Mouse (Mus musculus) urinary bladder, postnatal 0 days (tissue): ENCODE measurements around the gene Izumo2. TPM values are rescaled to one million over a fixed set of nuclear protein-coding genes. Genes with fewer than 3 reads are reported as not detected.

Experiments used
- polyA plus RNA-seq: library from polyadenylated mRNA; unstranded; fragments of >200 nt; fragmentation: Nextera tagmentation; extraction: Ambion mirVana; gene quantifications from 2 replicates; pipeline ENCODE4 v1.2.1, GENCODE M21; 2015

The Izumo2 gene
- not detected in 2 replicates for polyA plus RNA-seq

GRCm38 (mm10) chr7:44708574-44708973 lies at the start of gene Izumo2:
TSS of gene Izumo2 (plus strand) at chr7:44708742.

GRCm38 (mm10) chr7:44670803-44671202 lies 37.7 kb upstream of the Izumo2 start, which contains the start of gene Myh14:
TSS of gene Myh14 (minus strand) at chr7:44670843.

DNA sequence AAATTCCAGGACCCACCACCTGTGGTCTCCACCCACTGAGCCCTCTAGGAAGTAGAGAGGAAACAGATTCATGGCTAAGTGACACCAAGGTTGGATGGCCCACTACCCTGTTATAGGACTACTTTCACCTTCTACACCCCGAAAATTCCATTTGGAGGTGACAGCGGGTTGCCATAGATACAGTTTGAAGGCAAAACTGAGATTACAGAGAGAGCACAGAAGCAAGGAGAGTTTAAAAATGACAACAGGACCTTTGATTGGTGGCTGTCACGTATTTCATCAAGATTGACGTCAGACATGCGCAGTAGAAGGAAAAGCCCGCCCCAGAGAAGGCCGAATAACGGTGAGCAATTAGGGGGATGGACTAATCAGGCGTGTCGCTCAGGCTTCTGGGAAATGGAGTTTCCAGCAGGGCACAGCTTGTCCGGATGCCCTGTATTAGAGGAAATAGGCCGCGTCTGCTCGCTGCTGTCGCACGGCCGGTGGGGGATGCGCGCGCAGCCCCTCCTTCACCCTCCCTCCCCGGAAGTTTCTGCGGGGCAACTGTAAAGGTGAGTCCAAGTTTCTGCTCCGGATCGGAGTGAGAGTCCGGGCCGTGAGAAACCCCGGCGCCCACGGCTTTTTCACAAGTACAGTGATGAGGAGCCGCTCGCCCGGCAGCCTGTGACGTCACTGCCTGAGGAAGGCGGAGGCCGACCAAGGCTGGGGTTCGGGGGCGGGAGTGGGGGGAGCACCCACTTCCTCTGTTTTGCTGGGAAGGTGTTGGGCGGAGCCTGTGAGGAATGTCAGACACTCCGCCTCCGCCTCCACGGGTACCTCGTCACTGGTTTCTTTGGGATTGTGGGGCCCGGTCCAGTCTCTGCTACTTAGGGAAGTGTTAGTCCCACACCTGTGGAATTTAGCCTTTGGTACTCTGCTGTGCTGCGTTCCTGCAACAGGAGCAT lies 39.8 kb downstream of the Izumo2 start, which contains the start of gene Vrk3:
Gene Vrk3, plus strand, starts transcription at position 313 of the 944 bp plus-strand sequence.

GRCm38 (mm10) chr7:44750950-44751349 lies 42.4 kb downstream of the Izumo2 start, which contains the start of gene Zfp473:
TSS of gene Zfp473 (minus strand) at chr7:44751050.

Other genes with a start within 250 kb of the Izumo2 start
- 0.27 TPM in 1 of 2 replicates, not detected in the other for gene Aspdh, start 243.4 kb upstream of the Izumo2 start, polyA plus RNA-seq
- 51.6 and 59.9 TPM in 2 replicates for gene Josd2, start 240.8 kb upstream of the Izumo2 start, polyA plus RNA-seq
- gene Emc10, start 212.2 kb upstream of the Izumo2 start, polyA plus RNA-seq = 73.9 and 76.8 TPM in 2 replicates
- 8.0 and 10.1 TPM in 2 replicates for gene Fam71e1, start 212.2 kb upstream of the Izumo2 start, polyA plus RNA-seq
- 0.30 and 0.82 TPM in 2 replicates for gene Mybpc2, start 184.1 kb upstream of the Izumo2 start, polyA plus RNA-seq
- gene Spib, start 176.7 kb upstream of the Izumo2 start, polyA plus RNA-seq = 0.05 TPM in 1 of 2 replicates, not detected in the other
- gene Pold1, start 159.9 kb upstream of the Izumo2 start, polyA plus RNA-seq = 20.1 and 23.8 TPM in 2 replicates
- gene Nr1h2, start 154.8 kb upstream of the Izumo2 start, polyA plus RNA-seq = 65.2 and 69.4 TPM in 2 replicates
- gene Napsa, start 136.4 kb upstream of the Izumo2 start, polyA plus RNA-seq = 0.46 and 0.57 TPM in 2 replicates
- 0.05 and 0.08 TPM in 2 replicates for gene Kcnc3, start 118.1 kb upstream of the Izumo2 start, polyA plus RNA-seq
- gene Myh14, start 37.9 kb upstream of the Izumo2 start, polyA plus RNA-seq = 11.2 and 12.2 TPM in 2 replicates
- 15.4 and 17.6 TPM in 2 replicates for gene Vrk3, start 39.7 kb downstream of the Izumo2 start, polyA plus RNA-seq
- 0.21 and 0.35 TPM in 2 replicates for gene Zfp473, start 42.3 kb downstream of the Izumo2 start, polyA plus RNA-seq
- gene Nup62, start 107.3 kb downstream of the Izumo2 start, polyA plus RNA-seq = 40.2 and 44.4 TPM in 2 replicates
- gene Il4i1, start 107.6 kb downstream of the Izumo2 start, polyA plus RNA-seq = 0.51 and 0.73 TPM in 2 replicates
- 6.1 and 8.3 TPM in 2 replicates for gene Atf5, start 107.9 kb downstream of the Izumo2 start, polyA plus RNA-seq
- gene Akt1s1, start 140.2 kb downstream of the Izumo2 start, polyA plus RNA-seq = 89.9 and 95.2 TPM in 2 replicates
- gene Tbc1d17, start 140.3 kb downstream of the Izumo2 start, polyA plus RNA-seq = 40.6 and 43.1 TPM in 2 replicates
- 23.5 and 32.3 TPM in 2 replicates for gene Pnkp, start 148.4 kb downstream of the Izumo2 start, polyA plus RNA-seq
- 204 and 244 TPM in 2 replicates for gene Ptov1, start 161.0 kb downstream of the Izumo2 start, polyA plus RNA-seq
- gene Med25, start 184.0 kb downstream of the Izumo2 start, polyA plus RNA-seq = 56.3 and 58.9 TPM in 2 replicates
- 27.5 and 29.3 TPM in 2 replicates for gene Fuz, start 187.3 kb downstream of the Izumo2 start, polyA plus RNA-seq
- 32.3 and 40.8 TPM in 2 replicates for gene Ap2a1, start 220.8 kb downstream of the Izumo2 start, polyA plus RNA-seq
- gene Tsks, start 234.5 kb downstream of the Izumo2 start, polyA plus RNA-seq = 0.23 and 0.39 TPM in 2 replicates